Mouse (Mus musculus): Measurements from ENCODE around the gene Rad51b. TPM values are rescaled to one million over a fixed set of nuclear protein-coding genes. Genes with fewer than 3 reads are reported as not detected.

Gene Rad51b
- polyA plus RNA-seq, 1 experiment from 2014 or later = 4.9 TPM

DNA sequence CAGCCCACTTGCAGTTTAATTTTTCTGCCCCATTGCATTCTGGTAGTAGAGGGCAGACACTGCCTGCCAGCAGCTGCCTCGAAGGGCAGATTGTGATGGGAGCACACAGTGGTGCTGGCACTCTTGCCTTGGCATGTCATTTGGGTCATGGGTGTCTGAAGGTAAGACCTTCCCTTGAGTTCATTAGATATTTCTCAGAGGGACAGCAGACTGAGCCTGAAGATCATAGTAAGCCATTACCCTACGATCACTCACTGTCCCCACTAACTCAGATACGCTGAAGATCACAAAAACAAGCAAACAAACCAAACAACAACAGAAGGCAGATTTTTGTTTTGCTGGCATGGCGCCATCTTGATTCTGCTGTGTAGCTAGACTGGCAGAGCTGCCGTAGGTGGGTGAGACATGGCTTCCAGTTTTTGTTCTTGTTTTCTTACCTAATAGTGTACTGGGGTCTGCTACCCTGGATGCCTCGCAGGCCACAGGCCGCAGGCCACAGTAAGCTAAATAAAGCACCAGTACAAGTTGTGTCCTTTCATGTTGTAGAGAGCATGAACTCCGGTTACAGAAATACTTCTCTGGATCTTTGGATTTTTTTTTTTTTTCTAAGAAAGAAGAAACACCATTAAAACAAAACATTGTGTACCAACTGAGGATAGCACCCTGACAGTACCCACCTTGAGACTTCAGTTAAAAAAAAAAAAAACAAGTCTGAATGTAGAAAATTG, 316.1 kb downstream of the Rad51b start:
- H3K9ac ChIP-seq (replicated peaks; ENCODE audit: low read length) = no peak overlapping the region
- H3K36me3 ChIP-seq (replicated peaks; ENCODE audit: control insufficient read depth, insufficient read depth, low read depth, low read length) = no peaks in the 10 kb centered on the region
- no peaks in the 10 kb centered on the region for H3K27me3 ChIP-seq (ENCODE audit: control insufficient read depth, insufficient read depth, low read length)
- DNase-seq (ENCODE audit: low spot score) (no peak), ATAC-seq (replicated peaks; ENCODE audit: insufficient number of reproducible peaks, low FRiP score, low TSS enrichment, low read depth) (peak; percentile 19; the same call in 1 of the 2 replicates)
- H3K4me1 ChIP-seq (ENCODE audit: control insufficient read depth, insufficient read depth, low read length) = no peaks in the 10 kb centered on the region
- no peak overlapping the region for H3K4me2 ChIP-seq (ENCODE audit: low read depth, low read length)
- H3K4me3 ChIP-seq (ENCODE audit: low read depth, low read length) = no peak overlapping the region
- H3K9me3 ChIP-seq (replicated peaks; ENCODE audit: control insufficient read depth, low read length) = no peaks in the 10 kb centered on the region
- H3K27ac ChIP-seq (replicated peaks; ENCODE audit: low read depth, low read length) = peak overlapping the region; percentile 10; the same call in 1 of the 2 replicates
- WGBS = 93% methylated on average over 8 of the region's 8 CpGs

DNA sequence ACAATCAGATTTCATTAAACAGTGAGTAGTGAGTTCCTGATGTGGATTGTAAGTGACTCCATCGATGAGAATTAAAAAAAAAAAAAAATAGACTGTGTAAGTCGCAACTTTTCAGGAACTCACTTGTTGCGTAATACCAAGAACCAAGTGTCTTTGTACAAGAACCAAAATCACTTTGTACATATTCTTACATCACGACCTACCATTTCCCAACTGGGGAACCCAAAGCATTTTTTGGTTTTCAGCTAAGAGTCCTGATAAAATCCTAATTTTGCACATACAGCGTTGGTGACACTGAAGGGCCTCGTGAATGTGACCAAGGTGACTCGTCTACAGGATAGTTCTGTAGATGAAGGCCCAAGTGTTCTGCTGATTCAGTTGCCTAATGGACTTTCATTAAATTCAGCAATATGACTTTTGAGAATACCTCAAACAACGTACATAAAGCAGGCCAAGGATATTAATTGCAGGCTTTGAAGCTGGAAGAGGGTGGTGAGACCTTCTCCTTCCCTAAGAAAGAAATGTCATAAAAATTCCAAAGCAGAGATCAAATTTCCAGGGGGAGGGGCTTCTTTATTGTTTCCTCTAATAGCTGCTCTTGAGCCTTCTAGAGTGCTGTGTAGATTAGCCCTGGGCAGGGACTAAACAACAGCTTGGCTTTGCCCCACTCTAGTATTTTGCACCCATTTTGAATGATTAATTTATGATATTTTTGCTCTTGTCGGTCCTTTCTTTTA, 316.9 kb downstream of the Rad51b start:
- Histone ChIP-seq H3K36me3 (replicated peaks; ENCODE audit: control insufficient read depth, insufficient read depth, low read depth, low read length) (no peaks in the 10 kb centered on the region), H3K9ac (replicated peaks; ENCODE audit: low read length) (no peak overlapping the region), H3K27me3 (ENCODE audit: control insufficient read depth, insufficient read depth, low read length) (no peaks in the 10 kb centered on the region), H3K9me3 (replicated peaks; ENCODE audit: control insufficient read depth, low read length) (no peaks in the 10 kb centered on the region), H3K4me3 (ENCODE audit: low read depth, low read length) (no peak overlapping the region), H3K4me2 (ENCODE audit: low read depth, low read length) (no peak overlapping the region), H3K4me1 (ENCODE audit: control insufficient read depth, insufficient read depth, low read length) (no peaks in the 10 kb centered on the region), H3K27ac (replicated peaks; ENCODE audit: low read depth, low read length) (no peak overlapping the region)
- ATAC-seq (replicated peaks; ENCODE audit: insufficient number of reproducible peaks, low FRiP score, low TSS enrichment, low read depth) = no peak
- peak; percentile 41 for DNase-seq (ENCODE audit: low spot score)
- WGBS = 74% methylated on average over 9 of the region's 9 CpGs

DNA sequence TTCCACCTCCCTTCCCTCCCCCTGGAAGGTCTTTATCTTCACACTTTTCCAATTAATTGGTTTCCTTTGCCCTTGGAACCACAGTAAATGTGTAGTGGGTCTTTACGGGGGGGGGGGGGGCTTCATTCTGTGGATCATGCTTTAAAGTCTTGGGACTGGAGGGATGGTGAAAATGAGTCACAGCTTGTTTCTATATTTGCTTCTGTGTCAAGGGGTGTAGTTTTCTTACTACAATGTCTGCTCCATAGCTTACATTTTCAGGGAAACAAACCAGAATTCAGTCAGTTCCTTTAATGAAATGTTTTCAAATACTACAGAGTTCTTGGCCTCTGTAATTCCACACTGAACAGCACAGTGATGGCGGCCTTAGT, 317.5 kb downstream of the Rad51b start:
- Histone ChIP-seq H3K4me1 (ENCODE audit: control insufficient read depth, insufficient read depth, low read length) (no peaks in the 10 kb centered on the region), H3K36me3 (replicated peaks; ENCODE audit: control insufficient read depth, insufficient read depth, low read depth, low read length) (no peaks in the 10 kb centered on the region), H3K4me3 (ENCODE audit: low read depth, low read length) (no peak overlapping the region), H3K27ac (replicated peaks; ENCODE audit: low read depth, low read length) (no peak overlapping the region), H3K4me2 (ENCODE audit: low read depth, low read length) (no peak overlapping the region), H3K9me3 (replicated peaks; ENCODE audit: control insufficient read depth, low read length) (no peaks in the 10 kb centered on the region), H3K27me3 (ENCODE audit: control insufficient read depth, insufficient read depth, low read length) (no peaks in the 10 kb centered on the region), H3K9ac (replicated peaks; ENCODE audit: low read length) (no peak overlapping the region)
- WGBS = 75% methylated on average over 2 of the region's 2 CpGs
- ATAC-seq (replicated peaks; ENCODE audit: insufficient number of reproducible peaks, low FRiP score, low TSS enrichment, low read depth) (no peak), DNase-seq (ENCODE audit: low spot score) (no peak)

DNA sequence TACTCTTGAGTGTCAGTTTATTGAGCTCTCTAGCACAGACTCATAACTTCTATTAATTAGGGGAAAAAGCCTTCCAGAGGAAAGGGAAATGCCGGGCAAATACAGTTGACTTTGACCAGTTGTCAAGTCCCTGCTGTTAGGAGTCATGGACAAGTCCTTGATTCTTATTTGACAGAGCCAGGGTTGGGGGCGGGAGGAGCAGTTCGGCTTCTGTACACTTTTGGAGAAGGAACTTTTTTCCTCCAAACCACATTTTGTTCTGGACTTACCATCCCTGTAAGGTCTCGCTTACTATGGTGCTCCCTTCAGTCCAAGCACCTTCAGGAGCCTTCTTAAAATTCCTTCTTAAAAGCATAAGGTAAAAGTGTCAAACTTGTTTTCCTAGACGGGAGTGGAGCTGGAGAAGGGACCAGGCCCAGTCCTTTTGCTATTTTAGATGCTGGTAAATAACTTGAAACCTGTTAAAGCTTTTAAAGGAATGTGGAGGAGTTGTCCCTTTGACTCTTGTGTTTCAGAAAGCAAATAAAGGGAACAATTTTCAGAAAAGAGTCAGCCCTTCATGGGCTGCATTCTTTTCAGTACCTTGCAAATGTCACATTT, 318.7 kb downstream of the Rad51b start:
- H3K36me3 ChIP-seq (replicated peaks; ENCODE audit: control insufficient read depth, insufficient read depth, low read depth, low read length) = no peaks in the 10 kb centered on the region
- H3K4me1 ChIP-seq (ENCODE audit: control insufficient read depth, insufficient read depth, low read length) = no peaks in the 10 kb centered on the region
- no peaks in the 10 kb centered on the region for H3K27me3 ChIP-seq (ENCODE audit: control insufficient read depth, insufficient read depth, low read length)
- no peak for DNase-seq (ENCODE audit: low spot score)
- no peak for ATAC-seq (replicated peaks; ENCODE audit: insufficient number of reproducible peaks, low FRiP score, low TSS enrichment, low read depth)
- no peaks in the 10 kb centered on the region for H3K9me3 ChIP-seq (replicated peaks; ENCODE audit: control insufficient read depth, low read length)
- no peak overlapping the region for H3K9ac ChIP-seq (replicated peaks; ENCODE audit: low read length)
- no peak overlapping the region for H3K4me3 ChIP-seq (ENCODE audit: low read depth, low read length)
- no peak overlapping the region for H3K4me2 ChIP-seq (ENCODE audit: low read depth, low read length)
- H3K27ac ChIP-seq (replicated peaks; ENCODE audit: low read depth, low read length) = no peak overlapping the region
- 67% methylated on average over 5 of the region's 5 CpGs for WGBS

DNA sequence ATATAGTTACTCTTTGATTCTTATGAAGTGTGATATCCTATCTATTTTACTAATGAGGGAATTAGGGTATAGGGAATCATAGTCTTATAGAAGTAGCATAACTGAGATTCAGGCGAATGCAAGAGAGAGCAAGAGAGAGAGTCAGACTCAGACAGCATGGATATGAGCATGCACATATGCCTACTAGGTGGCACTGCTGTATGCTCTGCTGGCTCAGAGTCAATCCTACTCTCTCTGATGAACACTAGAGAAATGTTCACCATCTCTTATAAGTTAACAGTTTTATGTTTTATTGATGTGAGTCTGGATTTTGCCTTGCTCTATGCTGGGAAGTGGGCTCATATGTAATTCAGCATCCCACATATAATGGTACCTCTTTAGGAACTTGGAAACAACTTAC, 321.9 kb downstream of the Rad51b start:
- WGBS = 90% methylated on average over 1 of the region's 1 CpGs
- H3K4me2 ChIP-seq (ENCODE audit: low read depth, low read length) = no peak overlapping the region
- no peaks in the 10 kb centered on the region; the same call in 1 of the 2 replicates for H3K4me1 ChIP-seq (ENCODE audit: control insufficient read depth, insufficient read depth, low read length)
- H3K9ac ChIP-seq (replicated peaks; ENCODE audit: low read length) = no peak overlapping the region
- H3K27ac ChIP-seq (replicated peaks; ENCODE audit: low read depth, low read length) = no peak overlapping the region
- ATAC-seq (replicated peaks; ENCODE audit: insufficient number of reproducible peaks, low FRiP score, low TSS enrichment, low read depth) (no peak), DNase-seq (ENCODE audit: low spot score) (no peak)
- H3K27me3 ChIP-seq (ENCODE audit: control insufficient read depth, insufficient read depth, low read length) = no peaks in the 10 kb centered on the region
- H3K4me3 ChIP-seq (ENCODE audit: low read depth, low read length) = no peak overlapping the region
- H3K36me3 ChIP-seq (replicated peaks; ENCODE audit: control insufficient read depth, insufficient read depth, low read depth, low read length) = no peaks in the 10 kb centered on the region
- no peaks in the 10 kb centered on the region for H3K9me3 ChIP-seq (replicated peaks; ENCODE audit: control insufficient read depth, low read length)

DNA sequence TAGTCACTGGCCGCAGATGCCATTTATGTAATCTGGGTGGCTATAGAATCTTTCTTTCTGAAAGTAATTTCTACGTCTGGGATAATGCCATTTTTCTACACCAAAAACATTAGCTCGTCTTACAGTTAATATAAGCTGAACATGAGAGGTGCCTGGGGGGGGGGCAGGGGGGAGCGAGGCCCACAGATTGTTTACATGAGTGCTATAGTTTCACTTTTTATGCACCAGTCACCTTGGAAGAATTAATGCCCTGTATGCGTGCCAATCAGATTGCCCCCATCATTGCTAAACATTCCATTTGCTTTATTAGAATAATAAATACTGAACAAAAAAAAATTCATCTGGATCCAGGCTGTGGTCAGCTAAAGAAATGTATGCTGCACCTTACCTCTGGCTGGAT, 323.6 kb downstream of the Rad51b start:
- no peaks in the 10 kb centered on the region; the same call in 1 of the 2 replicates for H3K4me1 ChIP-seq (ENCODE audit: control insufficient read depth, insufficient read depth, low read length)
- no peak overlapping the region for H3K4me3 ChIP-seq (ENCODE audit: low read depth, low read length)
- no peak overlapping the region for H3K9ac ChIP-seq (replicated peaks; ENCODE audit: low read length)
- H3K27me3 ChIP-seq (ENCODE audit: control insufficient read depth, insufficient read depth, low read length) = no peaks in the 10 kb centered on the region
- ATAC-seq (replicated peaks; ENCODE audit: insufficient number of reproducible peaks, low FRiP score, low TSS enrichment, low read depth) = no peak
- no peaks in the 10 kb centered on the region for H3K36me3 ChIP-seq (replicated peaks; ENCODE audit: control insufficient read depth, insufficient read depth, low read depth, low read length)
- WGBS = 54% methylated on average over 5 of the region's 5 CpGs
- no peak overlapping the region for H3K27ac ChIP-seq (replicated peaks; ENCODE audit: low read depth, low read length)
- DNase-seq (ENCODE audit: low spot score) = peak; percentile 25
- no peaks in the 10 kb centered on the region for H3K9me3 ChIP-seq (replicated peaks; ENCODE audit: control insufficient read depth, low read length)
- no peak overlapping the region for H3K4me2 ChIP-seq (ENCODE audit: low read depth, low read length)

DNA sequence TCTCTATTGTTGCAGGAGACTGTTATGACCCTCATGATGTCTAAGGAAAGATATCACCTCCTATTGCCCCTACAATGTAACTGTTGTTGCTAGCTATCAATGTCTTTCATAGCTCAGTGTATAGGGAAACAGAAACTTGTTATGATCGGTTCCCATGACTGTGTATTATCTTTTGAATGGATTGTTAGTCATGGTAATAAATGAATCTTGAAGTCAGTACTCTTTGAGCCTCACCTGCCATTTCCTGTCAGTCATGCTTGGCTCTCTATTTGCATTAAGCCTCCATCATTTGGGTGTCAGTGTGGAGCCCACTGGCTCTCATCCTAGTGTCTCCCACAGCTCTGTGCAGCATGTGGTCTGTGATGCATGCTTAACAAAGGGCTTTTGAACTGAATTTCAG, 326.2 kb downstream of the Rad51b start:
- Histone ChIP-seq H3K9me3 (replicated peaks; ENCODE audit: control insufficient read depth, low read length) (no peaks in the 10 kb centered on the region), H3K36me3 (replicated peaks; ENCODE audit: control insufficient read depth, insufficient read depth, low read depth, low read length) (no peaks in the 10 kb centered on the region), H3K9ac (replicated peaks; ENCODE audit: low read length) (no peak overlapping the region), H3K4me2 (ENCODE audit: low read depth, low read length) (no peak overlapping the region), H3K27me3 (ENCODE audit: control insufficient read depth, insufficient read depth, low read length) (no peaks in the 10 kb centered on the region), H3K27ac (replicated peaks; ENCODE audit: low read depth, low read length) (no peak overlapping the region), H3K4me1 (ENCODE audit: control insufficient read depth, insufficient read depth, low read length) (no peaks in the 10 kb centered on the region; the same call in none of the 2 replicates), H3K4me3 (ENCODE audit: low read depth, low read length) (no peak overlapping the region)
- ATAC-seq (replicated peaks; ENCODE audit: insufficient number of reproducible peaks, low FRiP score, low TSS enrichment, low read depth) (no peak), DNase-seq (ENCODE audit: low spot score) (no peak)
- WGBS = 74% methylated on average over 1 of the region's 1 CpGs

Data from embryonic facial prominence, embryonic 11.5 days (tissue).